Mouse (Mus musculus) bone marrow, adult 2 months (tissue): ENCODE results near the gene Steap3.

Source experiments
- CTCF ChIP-seq: fragments of 200-500 bp; IDR thresholded peaks from 2 replicates; pipeline ENCODE4 v1.5.1; 2011; ENCODE audit warnings: low read length, control low read depth; ENCODE audit not compliant: control insufficient read depth, insufficient read depth
- POLR2A ChIP-seq: fragments of 200-500 bp; IDR thresholded peaks from 2 replicates; pipeline ENCODE4 v1.6.1; 2011; ENCODE audit warnings: low read depth, mild to moderate bottlenecking, control low read depth, low read length, borderline replicate concordance; ENCODE audit not compliant: control insufficient read depth

DNA sequence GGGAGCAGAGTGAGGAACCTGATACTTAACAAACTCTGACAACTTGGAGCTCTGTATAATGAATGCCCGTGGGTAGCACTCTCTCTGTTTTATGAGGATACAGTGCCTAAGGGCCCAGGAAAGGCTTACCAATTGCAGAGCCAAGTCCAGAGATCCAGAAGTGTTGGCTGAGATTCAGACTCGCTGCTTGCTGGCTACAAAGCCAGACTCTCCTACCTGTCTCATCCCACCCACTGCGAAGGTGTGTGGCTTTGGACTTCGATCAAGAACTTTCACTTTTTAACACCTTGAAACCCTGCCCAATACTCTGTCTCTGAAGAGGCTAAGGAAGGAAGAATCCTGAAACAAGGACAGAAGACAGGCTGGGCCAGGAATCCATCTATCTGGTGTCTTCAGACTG lies 9.3 kb downstream of the Steap3 start:
- TF ChIP-seq CTCF (no peak), POLR2A (no peak)
